Mouse (Mus musculus) olfactory bulb, adult 2 months (tissue): Measurements from ENCODE around the gene Myt1.

Experiments
- CTCF ChIP-seq: fragments of 200-500 bp; IDR thresholded peaks from 2 replicates; pipeline ENCODE4 v1.5.1; 2012; ENCODE audit warnings: low read depth, mild to moderate bottlenecking, low read length, moderate library complexity; ENCODE audit not compliant: insufficient read depth
- POLR2A ChIP-seq: fragments of 200-500 bp; IDR thresholded peaks from 2 replicates; pipeline ENCODE4 v1.6.1; 2012; ENCODE audit warnings: mild to moderate bottlenecking, low read depth, low read length, moderate library complexity; ENCODE audit not compliant: insufficient read depth

DNA sequence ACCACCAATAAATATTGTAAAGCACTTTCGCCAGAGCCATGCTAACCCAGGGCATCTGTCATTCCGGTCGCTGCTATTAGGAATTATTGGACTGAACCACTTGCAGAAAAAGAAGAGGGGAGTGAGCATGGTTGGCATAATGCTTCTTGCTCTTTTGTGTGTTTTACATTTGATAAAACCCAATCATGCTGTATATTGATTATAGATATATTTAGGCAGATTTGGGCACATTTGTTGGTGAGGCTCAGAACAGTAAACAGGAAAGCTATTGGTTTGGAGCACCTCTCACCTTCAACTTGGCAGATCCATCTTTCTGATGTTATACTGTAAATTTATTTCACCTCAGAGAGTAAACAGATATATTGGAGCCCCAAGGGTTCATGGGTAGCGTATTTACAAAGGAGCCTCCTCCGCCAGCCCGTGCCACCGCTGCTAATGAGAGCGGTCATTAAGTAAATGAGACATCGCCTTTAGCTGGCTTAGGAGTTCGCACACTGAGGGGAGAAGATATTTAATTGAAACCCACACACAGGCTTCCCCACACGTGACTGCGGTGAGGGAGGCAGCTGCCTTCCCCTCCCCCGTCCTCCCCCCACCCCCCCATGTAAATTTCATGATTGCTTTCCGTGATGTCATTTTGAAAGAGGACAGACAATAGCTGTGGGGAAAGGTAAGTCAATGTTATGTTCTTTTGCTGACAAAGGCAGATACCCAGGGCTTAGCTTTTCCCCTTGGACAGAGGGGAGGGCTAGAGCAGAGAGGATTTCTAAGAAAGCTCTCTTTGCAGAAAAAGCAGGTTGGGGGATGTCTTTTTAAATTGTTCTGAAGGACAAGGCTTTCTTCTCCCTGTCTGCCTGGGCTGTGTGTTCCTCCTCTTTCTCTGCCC lies 3.8 kb downstream of the Myt1 start:
- TF ChIP-seq POLR2A (no peak), CTCF (no peak)
